ENCODE assay signal across 18 mouse cellular contexts in the genomic region with DNA sequence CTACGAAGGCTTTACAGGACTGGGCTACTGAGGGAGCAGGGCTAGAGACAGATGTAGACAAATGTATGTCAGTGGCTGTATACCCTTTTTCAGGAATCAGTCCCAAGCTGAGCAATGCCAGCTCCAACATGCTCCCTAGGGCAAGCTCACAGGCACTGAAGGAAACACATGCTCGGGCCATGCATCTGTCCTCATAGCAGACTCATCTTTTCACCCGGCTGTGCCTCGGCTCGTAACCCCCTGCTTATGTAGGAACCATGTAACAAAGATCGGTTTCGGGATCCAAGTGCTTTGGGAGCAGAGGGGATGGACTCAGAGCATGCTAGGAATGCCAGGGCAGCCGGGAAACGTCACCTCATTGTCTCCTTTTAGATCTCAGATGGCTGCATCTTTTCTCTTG. TPM values are rescaled to one million over a fixed set of nuclear protein-coding genes. Genes with fewer than 3 reads are reported as not detected.
"Had no signal": no experiment of that assay in that cellular context is flagged by ENCODE, and none has a peak within 500 bp of the region (broad histone marks: within the 10 kb centered on the region; RNA-seq: fewer than 3 reads in every experiment).

No protein-coding gene starts in this region.

- H3K27me3 ChIP-seq: midbrain, embryonic 13.5 days; neural tube, embryonic 12.5 days; stomach, embryonic 15.5 days had no signal

- H3K9me3 ChIP-seq: liver, embryonic 12.5 days; megakaryocyte, embryonic 14.5 days; midbrain, embryonic 13.5 days; neural tube, embryonic 12.5 days; stomach, embryonic 15.5 days had no signal

- H3K4me1 ChIP-seq: midbrain, embryonic 13.5 days; neural tube, embryonic 12.5 days; stomach, embryonic 15.5 days had no signal

- ATAC-seq: liver, embryonic 12.5 days; midbrain, embryonic 13.5 days; midbrain, embryonic 16.5 days had no signal

- H3K4me2 ChIP-seq: liver, embryonic 12.5 days; lung, embryonic 14.5 days; midbrain, embryonic 13.5 days; neural tube, embryonic 12.5 days; stomach, embryonic 15.5 days had no signal

- H3K9ac ChIP-seq: liver, embryonic 12.5 days; liver, embryonic 14.5 days; lung, embryonic 14.5 days; midbrain, embryonic 13.5 days; neural tube, embryonic 12.5 days; stomach, embryonic 15.5 days had no signal

- H3K27ac ChIP-seq: liver, embryonic 12.5 days; liver, embryonic 14.5 days; macrophage; midbrain, embryonic 13.5 days; neural tube, embryonic 12.5 days; stomach, embryonic 15.5 days; stomach, postnatal 0 days had no signal

- DNase-seq: lung, postnatal 14 days; lung, postnatal 36 days; right cerebral cortex, postnatal 14 days; thymus, adult 2 months; thymus, postnatal 25 days; thymus, postnatal 4 days had no signal

- H3K4me3 ChIP-seq: liver, embryonic 12.5 days; megakaryocyte, embryonic 14.5 days; midbrain, embryonic 13.5 days; neural tube, embryonic 12.5 days; stomach, embryonic 15.5 days had no signal

- H3K36me3 ChIP-seq: liver, embryonic 12.5 days; midbrain, embryonic 13.5 days; neural tube, embryonic 12.5 days; stomach, embryonic 15.5 days had no signal

RNA-seq across cellular contexts. Expression of gene Ikzf4, which starts 13.7 kb away (rescaled TPM):
- total RNA-seq: monocyte, adult 5-6 weeks had no signal
- polyA plus RNA-seq: macrophage had no signal

RNA-seq across cellular contexts. Expression of gene Pmel, which starts 44.5 kb away (rescaled TPM):
- total RNA-seq: monocyte, adult 5-6 weeks; neutrophil, adult 5-6 weeks had no signal
